11 mouse cellular contexts compared by ENCODE assay signal in the genomic region with DNA sequence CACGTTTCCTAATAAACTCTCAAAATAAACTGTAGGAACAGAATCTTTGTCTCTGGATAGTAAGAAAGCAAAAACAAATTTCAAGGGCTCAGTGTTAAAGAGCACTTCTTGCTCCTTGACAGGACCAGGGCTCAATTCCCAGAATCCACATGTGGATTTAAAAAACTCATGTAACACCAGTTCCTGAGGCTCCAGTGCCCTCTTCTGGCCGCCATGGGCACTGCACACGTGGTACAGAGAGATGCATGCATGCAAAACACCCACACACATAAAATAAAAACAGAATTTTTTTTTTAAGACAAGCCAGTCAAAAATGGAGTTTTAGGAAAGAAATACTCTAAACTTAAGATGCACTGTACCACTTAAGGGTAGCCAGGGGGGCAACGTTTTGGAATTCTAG.
DNase-seq lines count a peak whose midpoint lies in the region; TF ChIP-seq lines count a peak whose summit lies in the region.
"Had no signal": no experiment of that assay in that cellular context is flagged by ENCODE, and none has a peak within 500 bp of the region (broad histone marks: within the 10 kb centered on the region; RNA-seq: fewer than 3 reads in every experiment).

No protein-coding gene starts in this region.

- peak; percentile 11 for DNase-seq in layer of hippocampus, adult 11-12 months (ENCODE audit: low spot score)
- DNase-seq in layer of hippocampus, adult 8-10 months (ENCODE audit: low spot score in 2 of 2), result no peak
- peak; percentile 9 for DNase-seq in 416B (ENCODE audit: low read depth)
- peak; percentile 36 for DNase-seq in cerebellum, adult 8-10 months
- no peak for DNase-seq in gastrocnemius, adult 18-20 months (ENCODE audit: low spot score)
- DNase-seq in heart, adult 11 months, result no peak
- DNase-seq: layer of hippocampus, postnatal 36 days; lung, postnatal 14 days; spleen, adult 18-20 months had no signal

- H3K27me3 ChIP-seq in E14TG2a.4 (ENCODE audit: insufficient read depth, low read length), result no peaks in the 10 kb centered on the region
- H3K27me3 ChIP-seq: hindbrain, embryonic 15.5 days had no signal

- H3K4me3 ChIP-seq in E14TG2a.4 (replicated peaks; ENCODE audit: low read length), result no peak overlapping the region
- H3K4me3 ChIP-seq: hindbrain, embryonic 15.5 days had no signal

- H3K4me1 ChIP-seq in E14TG2a.4 (replicated peaks; ENCODE audit: low read depth, low read length), result peaks cover 10% of the 10 kb centered on the region
- H3K4me1 ChIP-seq: hindbrain, embryonic 15.5 days had no signal

- peaks cover 12% of the 10 kb centered on the region for H3K9me3 ChIP-seq in E14TG2a.4 (ENCODE audit: low read length)
- H3K9me3 ChIP-seq: hindbrain, embryonic 15.5 days had no signal

- H3K36me3 ChIP-seq in E14TG2a.4 (ENCODE audit: insufficient read depth, low read length), result no peaks in the 10 kb centered on the region
- H3K36me3 ChIP-seq: hindbrain, embryonic 15.5 days had no signal

- TF ChIP-seq CTCF in E14TG2a.4 (conservative IDR thresholded peaks at IDR 0.05; ENCODE audit: low read length), result peak; percentile 86

Comparison
In these comparisons a context has a peak if more than half of its experiments do, and no peak if none do; other contexts are left out.
1. DNase-seq: peak in layer of hippocampus, adult 11-12 months (single experiment), 416B (single experiment) and cerebellum, adult 8-10 months (single experiment); none in layer of hippocampus, adult 8-10 months (0 of 2), gastrocnemius, adult 18-20 months (single experiment) and heart, adult 11 months (single experiment).